Mouse (Mus musculus): ENCODE measurements around the gene Tle4.

Tle4 gene

DNA sequence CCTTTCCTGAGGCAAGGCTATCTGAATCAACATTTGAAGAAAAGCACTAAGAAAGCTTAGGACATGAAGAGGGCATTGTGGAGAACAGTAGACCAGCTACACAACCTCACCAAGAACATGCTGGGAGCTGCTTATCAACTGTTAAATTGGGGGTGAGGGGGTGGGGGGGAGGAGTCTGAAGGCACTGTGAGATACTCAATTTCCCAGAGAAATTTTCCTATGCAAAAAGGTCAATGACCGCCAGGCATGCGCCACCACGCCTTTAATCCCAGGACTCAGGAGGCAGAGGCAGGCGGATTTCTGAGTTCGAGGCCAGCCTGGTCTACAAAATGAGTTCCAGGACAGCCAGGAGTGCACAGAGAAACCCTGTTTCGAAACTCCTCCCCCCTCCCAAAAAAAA is 65.0 kb downstream of the Tle4 start:
- no peak for DNase-seq (ENCODE audit: low read depth, low spot score)

DNA sequence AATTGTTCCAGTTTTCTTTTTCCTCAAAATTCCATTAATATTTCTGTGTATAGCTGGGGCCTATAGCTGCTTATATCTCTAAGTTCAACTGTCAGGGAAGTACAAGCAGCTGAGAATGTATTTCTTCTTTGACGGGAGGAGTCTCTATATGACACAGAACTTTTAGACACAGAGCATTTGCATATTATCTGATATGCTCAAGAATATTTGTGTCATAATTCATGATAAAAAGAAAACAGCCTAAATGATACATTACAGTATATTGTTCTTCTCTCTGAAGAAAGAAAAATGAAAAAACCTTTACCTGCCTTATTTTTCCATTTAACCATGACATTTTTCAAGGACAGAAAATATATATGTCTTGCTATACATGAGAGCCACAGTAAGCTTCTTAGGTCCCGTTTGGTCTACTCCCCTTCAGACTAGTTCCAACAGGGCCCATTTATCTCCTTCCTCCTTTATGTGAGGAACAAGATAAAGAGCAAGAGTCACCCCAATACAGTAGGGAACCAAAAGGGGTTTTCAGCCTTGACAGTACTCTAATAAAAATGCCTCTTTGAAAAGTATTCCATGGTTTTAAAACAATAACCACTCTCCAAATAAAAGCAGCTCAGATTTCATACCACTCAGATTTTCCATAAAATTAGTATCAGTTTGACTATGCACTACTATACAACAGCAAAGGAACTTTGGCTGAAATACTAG is 77.6 kb downstream of the Tle4 start:
- DNase-seq (ENCODE audit: low read depth, low spot score) = no peak

DNA sequence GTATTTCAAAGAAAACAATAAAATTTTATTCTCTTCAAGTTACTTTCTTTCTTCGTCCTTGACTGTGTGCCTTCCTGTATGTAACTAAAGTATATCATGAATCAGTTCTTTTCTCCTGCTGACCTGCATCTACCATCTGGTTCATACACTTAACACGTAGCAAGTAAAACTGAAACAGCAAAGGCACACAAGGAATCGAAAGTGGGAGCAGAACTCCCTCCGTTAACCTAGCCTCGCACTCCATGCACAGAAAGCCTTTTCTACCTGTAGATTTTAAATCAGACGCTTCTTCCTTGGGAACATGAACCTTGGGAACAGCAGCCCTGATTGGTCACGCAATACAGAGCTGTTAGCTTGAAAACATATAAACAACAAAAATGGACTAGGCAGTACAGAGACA is 78.7 kb downstream of the Tle4 start:
- no peak for DNase-seq (ENCODE audit: low read depth, low spot score)

DNA sequence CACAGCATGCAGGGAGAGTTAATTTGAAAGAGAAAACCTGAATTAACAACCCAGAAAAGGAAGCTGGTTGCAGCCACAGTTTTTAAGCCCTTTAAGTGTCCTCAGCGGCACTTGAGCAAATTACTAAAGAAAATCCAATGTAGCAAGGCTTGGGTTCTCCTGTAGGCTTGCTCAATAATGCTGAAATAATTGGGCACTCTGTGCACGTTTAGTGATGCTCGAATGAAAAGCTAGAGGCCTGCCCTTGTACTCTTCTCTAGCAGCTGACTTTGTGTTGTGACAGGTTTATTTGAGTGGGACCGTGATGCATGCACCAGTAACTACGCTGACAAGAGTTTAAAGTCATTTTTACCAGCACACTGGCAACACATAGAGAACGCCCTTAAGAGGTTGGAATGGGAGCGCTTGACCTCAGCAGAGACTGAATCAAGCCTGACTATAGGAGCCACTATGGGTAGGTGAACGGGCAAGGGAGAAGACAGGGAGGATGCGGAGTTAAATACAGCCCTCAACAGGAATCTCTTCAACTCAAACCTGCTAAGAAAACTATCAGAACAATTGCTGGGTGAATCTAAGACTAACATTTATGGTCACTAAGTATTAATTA is 79.3 kb downstream of the Tle4 start:
- no peak for DNase-seq (ENCODE audit: low read depth, low spot score)

DNA sequence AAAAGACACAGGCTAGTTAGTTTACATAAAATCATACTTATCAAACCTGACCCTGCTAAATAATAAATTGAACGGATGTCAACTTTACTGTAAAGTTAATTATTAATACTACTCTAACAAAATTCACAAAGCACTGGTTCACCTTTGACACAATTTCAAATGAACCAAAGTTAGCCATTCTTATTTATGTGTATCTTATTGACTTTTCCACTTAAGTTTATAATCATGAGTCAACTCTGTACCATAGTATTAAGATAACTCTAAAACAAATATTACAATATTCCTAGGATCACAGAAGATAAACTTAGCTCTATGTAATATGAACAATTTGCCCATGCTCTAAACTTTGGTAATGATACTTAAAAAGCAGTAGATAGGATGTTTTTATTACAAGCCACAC is 81.4 kb downstream of the Tle4 start:
- no peak for DNase-seq (ENCODE audit: low read depth, low spot score)

DNA sequence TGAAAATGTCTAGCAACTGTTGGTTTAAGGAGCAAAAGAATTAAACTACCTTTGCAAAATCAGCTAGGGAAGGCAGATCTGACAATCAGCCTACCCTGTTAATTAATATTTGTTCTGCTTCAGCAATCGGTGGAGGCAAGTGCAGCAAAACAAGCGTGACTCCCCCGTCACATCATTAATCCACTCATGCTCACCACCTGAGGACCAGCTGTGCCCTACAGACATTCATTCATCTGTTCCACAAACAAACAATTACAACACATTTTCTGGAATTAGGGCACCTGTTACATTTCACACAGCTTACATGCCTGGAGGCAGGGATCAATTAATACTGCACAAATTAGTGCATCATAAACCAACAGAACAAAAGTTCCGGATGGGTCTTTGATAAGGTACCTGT is 89.0 kb downstream of the Tle4 start:
- no peak for DNase-seq (ENCODE audit: low read depth, low spot score)

DNA sequence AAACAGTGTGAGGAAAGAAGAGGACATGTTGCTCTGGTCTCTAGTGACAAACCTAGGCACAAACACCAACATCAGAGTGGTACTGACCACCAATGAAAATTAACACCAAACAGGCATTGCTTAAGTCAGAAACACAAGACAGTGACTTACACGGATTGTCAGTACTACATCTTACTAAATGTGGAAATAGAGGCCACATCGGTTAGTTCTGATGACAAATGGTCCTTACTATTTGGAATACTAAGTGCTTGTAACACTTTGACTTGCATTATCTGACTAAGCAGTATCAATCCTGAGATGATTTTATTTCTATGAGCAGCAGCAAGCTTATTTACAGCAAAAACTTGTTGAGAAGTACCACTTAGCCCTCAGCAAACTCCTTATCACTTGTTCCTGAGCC is 89.9 kb downstream of the Tle4 start:
- no peak for DNase-seq (ENCODE audit: low read depth, low spot score)

DNA sequence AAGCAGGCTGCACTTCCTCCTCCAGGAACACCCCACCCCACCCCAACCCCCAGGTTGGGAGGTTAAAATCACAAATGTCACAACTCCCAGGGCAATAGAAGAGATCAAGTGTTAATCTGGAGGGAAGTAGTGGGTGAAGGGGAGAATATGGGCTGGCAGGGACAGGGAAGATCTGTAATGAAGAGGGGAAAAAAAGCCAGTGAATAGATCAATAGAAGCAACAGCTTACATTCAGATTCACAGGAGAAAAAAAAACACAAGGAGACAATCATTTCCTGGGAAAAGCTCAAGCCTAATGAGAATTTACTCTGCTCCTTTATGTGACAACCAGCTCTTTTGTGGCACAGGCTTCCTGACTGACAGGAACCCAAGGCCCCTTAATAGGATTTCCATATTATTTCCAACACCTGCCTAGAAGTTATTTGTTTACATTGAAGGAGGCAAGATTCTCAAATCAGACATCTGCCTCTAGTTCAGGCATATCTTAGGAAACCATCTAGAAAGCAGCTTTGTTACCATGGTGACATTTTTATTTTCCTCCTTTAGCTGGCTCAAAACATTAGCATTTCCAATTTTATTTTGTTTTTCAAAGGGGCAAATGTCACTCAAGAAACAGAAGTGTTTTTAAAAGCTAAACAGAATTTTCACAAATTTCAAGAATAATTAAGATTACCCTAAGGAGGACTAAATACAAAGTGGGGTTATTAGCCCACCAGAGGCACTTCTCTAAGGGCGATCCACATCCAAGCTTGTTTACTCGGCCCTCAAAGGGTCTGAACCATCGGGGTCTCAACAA is 90.8 kb downstream of the Tle4 start:
- DNase-seq (ENCODE audit: low read depth, low spot score) = no peak

DNA sequence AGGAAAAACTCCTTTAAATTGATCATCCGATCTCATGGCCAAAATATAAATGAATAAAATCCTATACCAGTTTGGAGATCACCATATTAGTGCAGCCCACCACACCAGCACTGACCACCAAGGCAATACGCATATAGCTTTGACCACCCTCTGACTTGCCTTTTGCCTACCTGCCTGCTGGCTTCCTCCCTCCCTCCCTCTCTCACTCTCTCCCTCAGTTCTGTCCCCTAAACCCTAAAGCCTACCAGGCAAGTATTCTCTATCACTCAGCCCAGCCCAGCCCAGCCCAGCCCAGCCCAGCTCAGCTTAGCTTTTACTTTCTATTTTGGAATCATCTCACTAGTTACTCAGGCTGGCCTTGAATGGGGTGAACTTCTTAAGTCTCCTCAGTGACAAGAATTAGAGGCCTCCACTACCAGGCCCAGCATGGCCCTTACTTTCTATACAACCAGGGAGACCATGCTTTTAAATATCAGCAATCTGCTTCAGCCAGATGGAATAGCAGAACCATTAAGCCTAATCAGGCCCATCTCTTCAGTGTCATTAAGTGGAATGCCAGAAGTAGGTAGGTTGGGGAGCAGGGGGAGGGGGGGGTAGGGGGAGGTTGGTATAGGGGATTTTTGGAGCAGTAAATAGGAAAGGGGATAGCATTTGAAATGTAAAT is 91.8 kb downstream of the Tle4 start:
- DNase-seq (ENCODE audit: low read depth, low spot score) = no peak

DNA sequence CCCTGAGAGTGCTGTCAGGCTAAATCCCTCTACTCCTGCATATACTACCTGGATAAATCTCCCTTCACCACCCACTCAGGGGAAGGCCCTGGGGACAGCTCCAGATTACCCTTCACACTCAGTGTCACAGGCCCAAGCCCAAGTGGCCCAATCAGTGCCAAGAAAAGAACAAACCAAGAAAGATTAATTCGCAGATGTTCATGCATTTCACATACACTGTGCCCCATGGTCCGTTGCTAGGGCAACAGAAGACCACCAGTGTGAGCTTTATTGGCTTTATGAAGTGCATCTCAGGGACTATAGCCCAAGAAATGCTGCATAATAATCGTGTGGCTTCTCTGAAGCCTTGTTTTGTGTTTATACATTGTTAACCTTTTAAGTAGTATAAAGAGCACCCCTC is 92.5 kb downstream of the Tle4 start:
- no peak for DNase-seq (ENCODE audit: low read depth, low spot score)

DNA sequence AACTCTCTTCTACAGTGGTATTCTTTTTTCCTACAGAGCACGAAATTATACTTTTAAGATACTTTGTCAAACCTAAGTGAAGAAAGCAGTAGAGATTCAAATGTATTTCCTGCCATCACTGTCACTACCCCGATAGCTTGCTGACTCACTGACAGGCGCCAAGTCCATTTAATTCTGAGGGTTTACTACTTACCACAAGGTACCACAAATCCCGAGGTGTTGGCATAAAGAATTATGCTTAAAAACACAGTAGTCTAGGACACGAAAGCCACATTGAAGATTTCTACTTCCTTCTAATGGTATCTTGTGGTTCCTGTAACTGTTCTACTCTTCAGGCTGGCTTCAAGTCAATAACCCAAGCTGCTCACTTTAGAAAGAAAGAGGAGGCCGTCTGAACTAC is 94.0 kb downstream of the Tle4 start:
- DNase-seq (ENCODE audit: low read depth, low spot score) = no peak

DNA sequence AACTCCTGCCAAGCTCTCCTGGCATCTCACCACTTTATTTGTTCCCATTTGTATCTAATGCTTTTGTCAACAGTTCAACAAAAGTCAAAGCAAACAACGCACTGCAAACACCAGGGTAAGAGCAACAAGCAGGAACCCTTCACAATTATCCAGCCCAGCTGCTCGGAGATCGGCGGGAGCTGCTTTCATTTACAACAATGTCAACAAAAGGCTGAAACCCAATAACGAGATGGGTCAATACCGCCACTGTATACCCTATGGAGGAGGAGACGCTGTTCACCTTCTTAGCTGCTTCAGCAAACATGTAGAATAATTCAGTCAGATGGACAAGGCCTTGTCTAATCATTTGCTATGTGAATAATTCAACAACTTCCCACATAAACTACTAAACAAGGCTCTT is 95.6 kb downstream of the Tle4 start:
- DNase-seq (ENCODE audit: low read depth, low spot score) = no peak

DNA sequence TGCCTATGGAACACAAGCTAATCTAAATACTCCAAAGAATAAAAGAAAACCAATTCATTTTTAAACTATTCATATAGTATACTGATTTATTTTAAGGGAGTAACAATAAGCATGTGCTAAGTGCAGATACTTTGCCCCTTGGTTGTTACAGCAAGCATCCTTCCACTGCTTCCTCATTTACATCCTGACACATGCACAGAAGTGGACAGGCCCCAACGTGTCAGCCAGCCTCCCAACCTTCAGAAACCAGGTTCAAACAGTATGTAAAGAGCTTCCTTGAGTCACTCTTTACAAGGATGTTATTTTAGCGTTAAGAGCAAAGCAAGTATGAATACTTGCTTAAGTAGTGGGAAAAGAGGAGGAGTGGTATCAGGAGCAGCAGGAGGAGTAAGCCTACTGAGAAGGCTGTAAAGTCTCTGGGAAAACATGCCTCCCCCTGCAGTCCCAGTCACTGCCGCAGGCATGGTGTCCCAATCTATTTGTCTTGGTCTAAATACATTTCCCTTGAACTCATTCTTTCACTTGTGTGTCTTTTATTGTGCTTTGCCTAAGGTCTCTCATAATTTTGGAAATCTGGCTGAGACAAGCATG is 97.9 kb downstream of the Tle4 start:
- no peak for DNase-seq (ENCODE audit: low read depth, low spot score)

DNA sequence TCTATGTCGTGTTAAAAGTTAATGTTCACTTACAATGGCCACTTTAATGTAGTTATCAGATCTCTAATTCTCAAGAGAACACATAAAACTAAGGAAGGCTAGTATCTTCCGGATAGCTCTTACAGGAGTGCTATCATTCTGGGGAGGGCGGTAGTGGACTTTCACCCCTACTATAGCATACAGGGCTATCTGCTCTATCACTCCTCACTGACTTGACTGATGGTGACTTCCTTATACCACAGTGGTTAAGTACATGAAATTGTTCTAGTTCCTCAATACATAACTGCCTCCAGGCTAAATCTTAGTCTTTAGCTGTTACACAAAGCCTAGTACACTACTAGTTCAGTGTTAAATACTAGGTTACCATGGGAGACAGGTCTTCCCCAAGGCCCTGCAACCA is 104.8 kb downstream of the Tle4 start:
- DNase-seq (ENCODE audit: low read depth, low spot score) = no peak

DNA sequence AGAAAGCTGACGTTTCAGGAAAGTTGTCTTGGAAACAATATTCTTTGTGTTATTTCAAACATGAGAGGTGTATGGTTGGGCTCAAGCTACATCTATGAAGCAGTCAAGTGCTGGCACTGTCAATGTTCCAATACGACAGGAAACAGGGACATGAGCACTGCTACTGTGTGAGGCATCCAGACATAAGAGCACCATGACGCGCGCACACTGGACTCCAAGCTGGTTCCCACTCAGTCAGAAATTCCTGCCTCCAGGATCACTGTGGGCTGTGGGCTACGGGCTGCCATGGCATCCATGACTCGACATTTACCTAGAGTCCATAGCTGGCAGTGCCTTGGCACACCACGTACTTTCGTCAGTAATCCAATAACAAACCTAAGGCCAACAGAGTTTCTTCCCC is 110.7 kb downstream of the Tle4 start:
- DNase-seq (ENCODE audit: low read depth, low spot score) = no peak

DNA sequence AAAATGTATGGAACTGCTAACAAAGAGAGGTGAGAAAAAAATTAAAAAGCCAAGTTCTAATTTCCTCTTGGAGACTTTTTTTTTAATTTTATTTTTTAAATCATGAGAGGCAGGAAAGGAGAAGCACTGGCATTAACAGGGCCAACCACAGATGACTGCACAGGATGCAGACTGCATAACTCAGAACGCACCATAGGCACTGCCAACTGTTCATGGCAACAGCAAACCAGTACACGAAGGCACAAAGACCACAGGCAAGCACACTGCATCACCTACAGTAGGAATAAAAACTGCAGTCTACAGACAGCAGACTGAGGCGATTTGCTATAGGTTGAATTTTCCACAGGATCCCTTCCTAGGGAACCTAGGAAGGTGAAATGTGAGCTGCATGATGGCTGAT is 112.7 kb downstream of the Tle4 start:
- no peak for DNase-seq (ENCODE audit: low read depth, low spot score)

DNA sequence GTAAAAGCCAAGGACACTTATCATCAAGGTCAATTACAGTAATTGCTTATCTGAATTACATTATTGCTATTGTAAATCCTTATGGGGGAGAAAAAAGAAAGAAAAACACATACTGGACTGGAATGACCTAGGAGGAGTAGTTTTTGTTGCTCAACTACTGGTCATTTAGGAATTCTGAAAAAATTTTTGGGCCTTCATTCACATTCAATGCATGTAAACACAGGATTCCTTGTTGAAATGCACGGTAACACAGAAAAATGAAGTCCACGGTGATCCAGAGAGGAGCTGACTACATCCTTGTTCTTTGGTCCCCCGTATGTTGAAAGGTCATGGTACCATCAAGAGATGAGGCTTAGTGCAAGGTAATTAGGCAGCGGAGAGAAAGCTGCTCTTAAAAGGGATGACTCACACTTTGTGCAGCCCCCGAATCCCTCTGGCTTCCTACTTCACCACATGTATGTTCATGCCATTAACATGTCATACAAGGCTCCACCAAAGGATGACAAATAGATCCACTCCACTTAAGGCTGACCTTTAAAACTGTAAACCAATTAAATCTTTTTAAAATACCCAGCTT is 115.2 kb downstream of the Tle4 start:
- DNase-seq (ENCODE audit: low read depth, low spot score) = no peak

DNA sequence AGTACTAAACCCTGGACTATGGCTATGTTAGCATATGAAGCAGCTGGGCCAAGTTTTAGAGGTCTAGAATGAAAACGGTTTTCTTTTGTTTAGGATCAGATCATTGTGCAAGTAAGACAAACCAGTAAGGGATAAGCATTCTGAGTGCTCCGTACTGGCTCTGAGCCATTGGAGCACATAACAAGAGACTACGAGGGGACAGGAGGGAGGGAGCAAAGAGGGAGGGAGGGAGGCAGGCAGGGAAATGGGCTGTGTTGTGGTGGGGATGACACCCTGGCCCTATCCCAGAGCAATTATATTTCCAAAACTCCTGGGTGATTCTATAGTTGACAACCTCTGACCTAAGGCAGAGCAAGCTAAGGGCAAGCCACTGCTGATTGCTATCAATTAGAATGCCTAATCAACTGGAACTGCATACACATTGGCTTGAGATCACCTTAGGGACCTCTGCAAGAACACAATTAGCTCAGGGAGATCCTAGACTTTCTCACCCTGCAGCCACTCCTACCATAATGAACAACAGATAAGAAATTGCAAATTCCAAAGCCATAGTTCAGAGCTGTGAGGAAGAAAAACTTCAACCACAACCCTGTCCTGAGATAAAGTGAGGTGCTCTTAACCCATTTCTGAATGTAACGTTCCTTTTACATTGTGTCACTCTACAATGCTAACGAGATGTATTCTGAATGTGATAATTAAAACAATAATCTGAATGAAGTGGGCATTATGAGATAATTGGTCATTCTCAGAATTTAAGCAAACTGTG is 115.9 kb downstream of the Tle4 start:
- no peak for DNase-seq (ENCODE audit: low read depth, low spot score)

DNA sequence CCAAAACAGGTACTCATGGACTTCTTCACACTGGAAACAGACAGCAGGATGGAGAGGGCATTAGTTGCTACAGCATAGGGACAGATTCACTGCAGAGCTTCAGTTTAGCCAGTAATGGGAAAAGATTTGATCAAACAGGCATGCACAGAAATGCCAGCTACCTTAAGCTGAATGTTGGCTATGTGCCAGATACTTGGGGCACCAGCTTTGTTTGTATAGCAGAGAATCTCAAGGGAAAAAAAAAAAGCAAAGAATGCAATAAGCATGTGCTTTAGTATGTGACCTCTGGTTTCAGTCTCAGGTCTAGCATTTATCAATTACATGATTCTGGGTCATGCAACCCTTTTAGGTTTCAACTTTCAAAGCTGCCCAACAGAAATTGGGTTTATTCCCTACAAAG is 118.1 kb downstream of the Tle4 start:
- DNase-seq (ENCODE audit: low read depth, low spot score) = no peak

DNA sequence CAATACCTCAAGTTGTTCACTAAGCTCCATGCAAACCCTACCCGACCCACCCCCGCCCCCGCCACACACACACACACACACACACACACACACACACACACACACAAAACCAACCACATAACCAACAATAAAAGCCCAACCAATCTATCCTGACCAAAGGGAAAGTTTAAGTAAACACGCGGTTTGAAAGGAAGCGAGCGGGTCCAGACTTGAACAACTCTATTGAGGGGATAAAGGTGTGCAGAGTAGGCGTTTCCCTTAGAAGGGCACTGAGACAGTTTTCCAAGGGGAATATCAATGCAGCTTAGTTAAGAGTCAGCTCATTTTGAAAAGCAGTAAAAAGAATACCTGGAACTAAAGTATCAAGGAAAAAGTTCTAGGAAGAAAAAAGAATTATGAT is 128.5 kb downstream of the Tle4 start:
- no peak for DNase-seq (ENCODE audit: low read depth, low spot score)

DNA sequence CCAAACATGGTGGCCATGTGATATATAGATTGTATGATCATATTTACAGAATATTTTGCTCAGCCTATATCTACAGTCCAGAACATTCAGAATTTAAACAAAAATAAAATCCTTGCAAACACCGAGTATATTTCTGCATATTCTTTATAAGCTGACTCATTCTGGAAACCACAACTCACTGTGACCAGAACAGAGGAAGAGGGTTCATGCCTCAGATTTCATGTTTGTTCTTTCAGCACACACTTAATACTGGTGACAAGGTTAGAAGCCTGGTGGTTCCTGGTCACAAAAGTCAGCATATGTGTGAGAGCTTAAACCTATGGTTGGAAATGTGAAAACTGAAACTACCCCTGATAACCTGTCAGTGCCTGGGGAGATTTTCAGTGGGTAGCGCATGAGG is 129.1 kb downstream of the Tle4 start:
- DNase-seq (ENCODE audit: low read depth, low spot score) = no peak
